Mouse (Mus musculus) hindbrain, embryonic 10.5 days (tissue): ENCODE measurements around the gene Gprc6a. TPM values are rescaled to one million over a fixed set of nuclear protein-coding genes. Genes with fewer than 3 reads are reported as not detected.
A peak's percentile ranks its signal among the peaks of the same experiment; 100 is the strongest.

Source experiments
- DNase-seq: peaks from one replicate; pipeline ENCODE4 v3.0.0-alpha.2; 2017; ENCODE audit warnings: low spot score
- H3K27ac ChIP-seq: fragments of 300-500 bp; sonication (generic); 2 replicates; pipeline ENCODE4 v1.5.1; 2016; ENCODE audit warnings: mild to moderate bottlenecking, moderate library complexity
- H3K27me3 ChIP-seq: fragments of 300-500 bp; sonication (generic); 2 replicates; pipeline ENCODE4 v1.6.1; 2016; ENCODE audit warnings: mild to moderate bottlenecking; ENCODE audit not compliant: poor library complexity, insufficient read depth, severe bottlenecking
- H3K36me3 ChIP-seq: fragments of 300-500 bp; sonication (generic); 2 replicates; pipeline ENCODE4 v1.6.1; 2016; ENCODE audit warnings: mild to moderate bottlenecking, moderate library complexity
- H3K4me1 ChIP-seq: fragments of 300-500 bp; sonication (generic); replicated peaks from 2 replicates; pipeline ENCODE4 v1.6.1; 2016; ENCODE audit warnings: mild to moderate bottlenecking
- H3K4me3 ChIP-seq: fragments of 300-500 bp; sonication (generic); 2 replicates; pipeline ENCODE4 v1.5.1; 2016; ENCODE audit warnings: mild to moderate bottlenecking, moderate library complexity
- H3K9me3 ChIP-seq: fragments of 300-500 bp; sonication (generic); 2 replicates; pipeline ENCODE4 v1.6.1; 2016; ENCODE audit warnings: mild to moderate bottlenecking, moderate library complexity
- WGBS: fragments of 180-500 bp; shearing (Covaris S2); methylation state at CpG from one replicate; pipeline ENCODE4 v1.1.7; 2016; 5-methylcytosine and 5-hydroxymethylcytosine counted together
- polyA plus RNA-seq: library from polyadenylated mRNA; unstranded; fragments of >200 nt; fragmentation: Nextera tagmentation; extraction: Ambion mirVana; gene quantifications from 2 replicates; pipeline ENCODE4 v1.2.1, GENCODE M21; 2016

Gprc6a gene
- polyA plus RNA-seq: not detected in 2 replicates

DNA sequence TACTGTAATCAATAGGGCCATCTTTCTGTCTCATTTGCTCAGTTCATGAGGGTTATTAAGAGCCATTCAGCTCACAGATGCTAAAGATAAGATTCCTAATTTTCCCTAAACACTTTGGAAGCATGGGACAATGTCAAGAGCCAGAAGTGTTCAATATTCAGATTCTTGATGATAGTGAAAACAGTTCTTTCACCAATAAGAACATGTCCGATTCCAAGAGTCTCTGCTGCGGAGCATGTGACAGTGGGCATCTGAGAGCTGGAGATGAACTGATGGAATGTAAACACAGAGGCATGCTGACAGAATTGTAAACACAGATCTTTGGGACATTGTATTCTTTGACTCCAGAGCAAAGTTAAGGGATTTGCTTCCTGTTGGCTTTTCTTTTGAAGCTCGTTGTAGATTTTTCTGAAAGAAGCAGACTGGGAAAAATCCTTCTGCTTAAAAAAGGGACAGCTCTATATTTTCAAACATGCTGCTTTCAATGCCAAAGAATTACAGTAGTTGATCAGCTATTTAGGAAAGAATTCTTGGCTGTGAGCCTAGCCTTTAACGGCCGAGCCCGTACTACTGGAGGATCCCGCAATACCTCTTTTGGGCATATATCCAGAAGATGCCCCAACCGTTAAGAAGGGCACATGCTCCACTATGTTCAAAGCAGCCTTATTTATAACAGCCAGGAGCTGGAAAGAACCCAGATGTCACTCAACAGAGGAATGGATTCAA is at the start of gene Gprc6a:
TSS of gene Gprc6a (minus strand) at position 51 of the 726 bp plus-strand sequence.
- Histone ChIP-seq H3K36me3 (no peaks in the 10 kb centered on the region), H3K4me3 (no peak within 1 kb of the TSS), H3K27me3 (no peaks in the 10 kb centered on the region), H3K4me1 (no peaks in the 10 kb centered on the region), H3K9me3 (no peaks in the 10 kb centered on the region), H3K27ac (no peak within 1 kb of the TSS)
- 83% methylated on average over 8 of the region's 8 CpGs for WGBS
- DNase-seq: no peak

DNA sequence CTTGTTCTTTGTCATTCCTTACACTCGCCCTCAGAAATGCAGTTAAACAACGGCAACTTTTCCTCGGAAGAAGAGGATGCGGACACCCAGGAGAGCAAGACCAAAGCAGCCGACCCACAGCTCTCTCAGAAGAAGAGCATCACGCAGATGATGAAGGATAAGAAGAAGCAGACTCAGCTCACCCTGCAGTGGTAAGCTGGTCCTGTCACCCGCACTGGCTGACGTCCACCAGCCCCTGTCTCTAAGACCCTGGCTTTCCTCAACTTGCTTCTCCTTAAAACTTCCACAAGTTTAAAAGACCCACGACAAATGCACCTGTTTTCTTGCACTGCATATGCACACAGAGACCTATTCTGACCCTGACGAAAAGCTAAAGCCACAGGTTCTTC is 47.0 kb upstream of the Gprc6a start:
- WGBS: 5% methylated on average over 10 of the region's 10 CpGs
- 0 out of 2 replicates have a peak, but pooled peaks cover 10% of the 10 kb centered on the region for H3K4me1 ChIP-seq
- peak; percentile 23 for DNase-seq
- no peak overlapping the region for H3K27ac ChIP-seq
- H3K36me3 ChIP-seq: no peaks in the 10 kb centered on the region
- H3K27me3 ChIP-seq: peaks cover 56% of the 10 kb centered on the region
- H3K4me3 ChIP-seq: peak overlapping the region; percentile 54
- no peaks in the 10 kb centered on the region for H3K9me3 ChIP-seq

DNA sequence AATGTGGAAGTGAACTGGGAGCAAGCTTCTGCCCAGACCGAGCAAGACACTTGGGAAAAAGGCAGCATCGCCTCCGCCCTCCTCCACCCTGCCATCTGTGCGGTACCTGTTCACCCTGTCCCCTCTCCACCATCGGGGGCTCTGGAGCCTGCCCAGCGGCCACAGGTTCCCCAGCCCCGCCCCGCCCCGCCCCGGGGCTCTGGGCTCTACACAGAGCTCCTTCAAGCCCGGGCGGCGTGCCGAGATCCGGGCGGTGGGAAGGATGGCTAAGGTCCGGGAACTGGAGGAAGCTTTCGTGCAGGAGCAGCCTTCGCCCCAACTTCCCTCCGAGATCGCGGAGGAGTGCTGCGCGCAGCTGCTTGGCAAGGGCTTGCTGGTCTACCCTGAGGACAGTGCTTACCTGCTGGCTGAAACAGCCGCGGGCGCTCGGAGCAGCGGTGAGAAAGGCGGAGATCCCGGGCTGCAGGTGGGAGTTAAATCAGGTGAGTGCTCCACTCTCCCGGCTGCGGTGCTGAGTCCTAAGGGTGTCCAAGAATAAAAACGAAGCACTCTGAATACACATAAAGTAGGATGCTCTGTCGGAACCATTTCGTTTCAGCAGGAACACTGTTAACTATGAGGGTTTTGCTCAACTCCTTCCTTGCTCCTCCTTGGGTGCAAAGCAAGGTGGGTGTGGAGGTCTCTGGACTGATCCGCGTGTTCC is 46.4 kb upstream of the Gprc6a start, which contains the start of gene Rfx6:
TSS of gene Rfx6 (plus strand) at position 209 of the 703 bp plus-strand sequence.
- WGBS: under 1% methylated on average over 38 of the region's 38 CpGs
- peak; percentile 48 for DNase-seq
- Histone ChIP-seq H3K36me3 (no peaks in the 10 kb centered on the region), H3K4me1 (0 out of 2 replicates have a peak, but pooled peaks cover 10% of the 10 kb centered on the region), H3K27me3 (peaks cover 56% of the 10 kb centered on the region), H3K27ac (no peak within 1 kb of the TSS), H3K4me3 (peak within 1 kb of the TSS; percentile 54), H3K9me3 (no peaks in the 10 kb centered on the region)

GRCm38 (mm10) chr10:51672082-51672779 is 41.0 kb upstream of the Gprc6a start:
- Histone ChIP-seq H3K27ac (no peak overlapping the region), H3K4me1 (no peaks in the 10 kb centered on the region), H3K9me3 (no peaks in the 10 kb centered on the region), H3K4me3 (no peak overlapping the region), H3K27me3 (peaks cover 21% of the 10 kb centered on the region), H3K36me3 (no peaks in the 10 kb centered on the region)
- WGBS: 51% methylated on average over 1 of the region's 1 CpGs
- DNase-seq: no peak

DNA sequence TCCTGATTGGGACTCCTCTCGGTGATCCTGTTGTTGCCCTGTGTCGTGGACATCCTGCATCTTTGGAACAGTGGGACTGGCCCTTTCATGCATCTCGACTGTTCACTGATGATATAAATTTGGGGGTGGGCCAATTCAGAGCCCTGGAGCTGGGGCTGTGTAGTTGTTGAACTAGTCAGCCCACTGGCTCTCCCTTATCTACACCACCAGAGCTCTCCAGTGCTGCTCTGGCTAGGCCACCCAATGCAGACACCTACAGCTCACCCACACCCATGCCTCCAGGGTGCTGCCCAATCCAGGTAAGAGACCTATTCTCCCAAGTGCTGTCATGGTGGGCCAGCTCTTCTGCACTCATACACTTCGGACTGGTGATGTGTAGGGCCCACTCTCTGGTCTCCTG is 40.3 kb upstream of the Gprc6a start:
- Histone ChIP-seq H3K27me3 (peaks cover 15% of the 10 kb centered on the region), H3K9me3 (no peaks in the 10 kb centered on the region), H3K36me3 (no peaks in the 10 kb centered on the region), H3K4me3 (no peak overlapping the region), H3K27ac (no peak overlapping the region), H3K4me1 (no peaks in the 10 kb centered on the region)
- no peak for DNase-seq
- WGBS: 79% methylated on average over 4 of the region's 4 CpGs

DNA sequence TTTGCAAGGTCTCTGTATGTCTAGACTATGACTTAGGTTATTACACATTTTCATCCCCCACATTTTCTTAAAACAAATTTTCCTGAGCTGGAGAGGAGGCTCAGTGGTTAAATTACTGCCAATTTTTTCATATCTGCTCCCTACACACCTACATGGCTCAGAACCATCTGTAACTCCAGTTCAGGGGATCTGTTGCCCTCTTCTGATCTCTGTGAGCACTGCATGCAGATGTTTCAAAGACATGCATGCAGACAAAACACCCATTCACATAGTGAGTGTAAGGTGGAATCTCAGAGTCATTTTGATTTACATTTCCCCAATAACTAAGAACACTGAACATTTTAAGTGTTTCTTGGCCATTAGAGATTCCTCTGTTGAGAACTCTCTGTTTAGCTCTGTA is 38.1 kb upstream of the Gprc6a start:
- H3K27me3 ChIP-seq: no peaks in the 10 kb centered on the region
- H3K36me3 ChIP-seq: no peaks in the 10 kb centered on the region
- no peak overlapping the region for H3K27ac ChIP-seq
- H3K9me3 ChIP-seq: no peaks in the 10 kb centered on the region
- H3K4me3 ChIP-seq: no peak overlapping the region
- no peaks in the 10 kb centered on the region for H3K4me1 ChIP-seq
- no peak for DNase-seq

- Histone ChIP-seq H3K27me3 (no peaks in the 10 kb centered on the region), H3K36me3 (no peaks in the 10 kb centered on the region), H3K9me3 (no peaks in the 10 kb centered on the region), H3K4me3 (no peak overlapping the region), H3K27ac (no peak overlapping the region), H3K4me1 (no peaks in the 10 kb centered on the region)
- no peak for DNase-seq
- 87% methylated on average over 1 of the region's 1 CpGs for WGBS
These were observed 26.1 kb upstream of the Gprc6a start for GRCm38 (mm10) chr10:51657324-51657723.

GRCm38 (mm10) chr10:51649506-51650221 is 18.4 kb upstream of the Gprc6a start:
- Histone ChIP-seq H3K36me3 (no peaks in the 10 kb centered on the region), H3K4me3 (no peak overlapping the region), H3K27ac (no peak overlapping the region), H3K27me3 (no peaks in the 10 kb centered on the region), H3K9me3 (no peaks in the 10 kb centered on the region), H3K4me1 (no peaks in the 10 kb centered on the region)
- 71% methylated on average over 3 of the region's 3 CpGs for WGBS
- no peak for DNase-seq

- no peaks in the 10 kb centered on the region for H3K27me3 ChIP-seq
- H3K4me3 ChIP-seq: no peak overlapping the region
- no peaks in the 10 kb centered on the region for H3K4me1 ChIP-seq
- no peaks in the 10 kb centered on the region for H3K36me3 ChIP-seq
- DNase-seq: no peak
- H3K27ac ChIP-seq: no peak overlapping the region
- H3K9me3 ChIP-seq: no peaks in the 10 kb centered on the region
- 87% methylated on average over 3 of the region's 3 CpGs for WGBS
These were observed 10.1 kb downstream of the Gprc6a start for GRCm38 (mm10) chr10:51621193-51621592.

GRCm38 (mm10) chr10:51620126-51620525 is 11.1 kb downstream of the Gprc6a start:
- DNase-seq: no peak
- H3K4me3 ChIP-seq: no peak overlapping the region
- no peaks in the 10 kb centered on the region for H3K36me3 ChIP-seq
- no peaks in the 10 kb centered on the region for H3K9me3 ChIP-seq
- H3K4me1 ChIP-seq: no peaks in the 10 kb centered on the region
- no peaks in the 10 kb centered on the region for H3K27me3 ChIP-seq
- WGBS: 63% methylated on average over 7 of the region's 7 CpGs
- no peak overlapping the region for H3K27ac ChIP-seq

GRCm38 (mm10) chr10:51618538-51618937 is 12.7 kb downstream of the Gprc6a start:
- 90% methylated on average over 2 of the region's 2 CpGs for WGBS
- H3K36me3 ChIP-seq: no peaks in the 10 kb centered on the region
- H3K4me1 ChIP-seq: no peaks in the 10 kb centered on the region
- DNase-seq: no peak
- no peaks in the 10 kb centered on the region for H3K27me3 ChIP-seq
- H3K9me3 ChIP-seq: no peaks in the 10 kb centered on the region
- no peak overlapping the region for H3K4me3 ChIP-seq
- H3K27ac ChIP-seq: no peak overlapping the region

- no peaks in the 10 kb centered on the region for H3K27me3 ChIP-seq
- no peak overlapping the region for H3K27ac ChIP-seq
- H3K36me3 ChIP-seq: no peaks in the 10 kb centered on the region
- no peak for DNase-seq
- 74% methylated on average over 11 of the region's 11 CpGs for WGBS
- no peaks in the 10 kb centered on the region for H3K4me1 ChIP-seq
- no peaks in the 10 kb centered on the region for H3K9me3 ChIP-seq
- H3K4me3 ChIP-seq: no peak overlapping the region
These were observed 16.3 kb downstream of the Gprc6a start for GRCm38 (mm10) chr10:51614826-51615590.
